Mouse (Mus musculus): ENCODE data around the gene Stk38l. TPM values are rescaled to one million over a fixed set of nuclear protein-coding genes. Genes with fewer than 3 reads are reported as not detected.
"Not testable (repeated sequence)": the region's sequence is repeated elsewhere in the genome, so short reads cannot be mapped to it uniquely, and the experiment has no call there.

Gene Stk38l
- total RNA-seq, 2 experiments from 2014 or later: 1.2 to 1.9 TPM

DNA sequence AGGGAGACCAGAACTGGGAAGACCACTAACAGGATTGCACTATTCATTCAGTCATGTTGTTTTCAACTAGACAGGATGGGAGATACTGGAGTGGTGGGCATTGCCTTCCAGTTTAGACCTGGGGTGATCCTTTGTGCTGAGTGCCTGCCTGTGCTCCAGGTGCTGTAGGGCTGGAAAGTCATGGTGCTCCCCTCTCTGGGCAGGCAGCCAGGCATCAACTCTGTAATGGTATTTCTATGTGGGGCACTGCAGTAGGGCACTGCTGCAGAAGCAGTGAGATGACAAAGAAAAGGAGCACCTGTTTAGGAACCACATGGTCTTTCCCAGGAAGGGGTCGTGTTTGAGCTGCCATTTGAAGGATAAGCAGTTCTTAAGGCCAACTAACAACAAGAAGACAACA lies 7.9 kb downstream of the Stk38l start:
- ATAC-seq (replicated peaks; ENCODE audit: poor library complexity, severe bottlenecking): no peak

DNA sequence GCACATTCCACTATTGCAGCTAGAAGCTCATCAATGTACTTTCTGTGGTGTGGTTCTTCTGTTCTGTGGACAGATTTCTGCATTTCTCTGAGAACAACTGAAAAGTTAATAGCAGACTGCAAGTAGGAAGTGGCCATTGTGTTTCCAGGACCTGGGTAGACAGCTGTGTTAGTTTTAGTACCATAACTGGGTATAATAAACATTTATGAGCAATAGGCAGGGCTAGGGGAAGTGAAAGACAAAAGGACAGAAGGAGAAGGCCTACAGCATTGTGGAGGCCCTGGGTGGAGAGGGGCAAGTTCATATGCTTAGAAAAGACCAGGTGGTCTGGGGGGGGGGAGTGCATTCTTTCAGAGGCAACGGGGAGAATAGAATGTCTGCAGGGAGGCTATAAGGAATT lies 8.8 kb downstream of the Stk38l start:
- peak; percentile 75 for ATAC-seq (replicated peaks; ENCODE audit: poor library complexity, severe bottlenecking)

DNA sequence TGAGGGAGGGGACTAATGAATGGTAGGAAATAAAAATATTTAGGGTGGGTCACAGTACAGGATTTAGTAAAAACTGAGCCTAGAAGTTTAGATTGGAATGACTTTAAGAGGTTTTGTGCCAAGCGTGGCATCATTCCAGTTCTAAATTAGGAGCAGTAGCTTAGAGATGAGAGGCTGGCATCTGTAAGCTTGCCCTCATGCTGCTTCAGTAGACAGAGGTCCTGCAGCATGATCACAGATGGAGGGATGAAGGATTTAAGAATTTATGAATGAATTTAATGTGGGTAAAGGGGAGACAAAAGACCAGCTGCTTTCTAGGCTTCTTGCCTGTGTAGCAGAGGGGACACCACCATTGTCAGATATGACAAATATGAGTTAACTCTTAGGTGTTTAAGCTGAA lies 14.1 kb downstream of the Stk38l start:
- ATAC-seq (replicated peaks; ENCODE audit: poor library complexity, severe bottlenecking): no peak

DNA sequence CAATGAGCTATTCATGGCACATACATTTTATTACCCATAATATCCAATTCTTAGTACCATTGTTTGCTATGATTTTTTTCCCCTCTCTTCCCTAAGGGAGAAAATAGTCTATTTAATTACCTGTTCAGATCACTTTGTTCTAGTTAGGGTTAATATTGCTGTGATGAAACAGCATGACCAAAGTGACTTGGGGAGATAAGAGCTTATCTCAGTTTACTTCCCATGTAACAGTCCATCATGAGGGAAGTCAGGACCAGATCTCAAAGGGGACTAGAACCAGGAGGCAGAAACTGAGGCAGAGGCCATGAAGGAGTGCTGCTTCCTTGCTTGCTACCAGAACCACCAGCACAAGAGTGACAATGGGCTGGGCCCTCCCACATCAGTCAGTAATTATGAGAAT lies 15.9 kb downstream of the Stk38l start:
- no peak for ATAC-seq (replicated peaks; ENCODE audit: poor library complexity, severe bottlenecking)

DNA sequence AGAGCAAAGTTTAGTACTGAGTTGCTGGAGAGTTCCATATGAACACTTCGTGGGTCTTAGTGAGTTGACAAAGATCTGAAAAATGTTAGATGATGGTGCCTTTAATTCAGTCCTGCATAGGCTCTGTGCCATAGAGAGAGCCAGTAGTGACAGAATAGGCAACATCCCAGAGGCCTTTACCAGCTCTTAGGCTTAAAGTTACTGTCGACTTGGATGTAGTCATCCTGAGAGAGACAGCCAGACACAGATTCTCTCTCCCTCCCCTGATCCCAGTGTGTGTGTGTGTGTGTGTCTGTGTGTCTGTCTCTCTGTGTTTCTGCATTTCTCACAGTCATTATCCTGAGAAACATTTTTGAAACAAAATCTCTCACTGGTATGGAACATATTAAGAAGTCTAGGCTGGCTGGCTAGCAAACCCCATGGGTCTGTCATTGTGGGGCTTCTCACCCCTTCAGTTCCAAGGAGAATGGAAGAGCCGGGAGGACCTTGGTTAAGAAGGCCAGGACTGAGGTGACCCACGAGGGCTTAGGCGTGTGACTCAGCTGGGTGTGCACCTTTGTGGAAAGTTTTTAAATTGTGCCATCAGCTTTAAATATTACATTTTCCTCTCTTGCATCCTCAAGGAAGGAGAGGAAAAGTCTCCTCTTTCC lies 17.3 kb downstream of the Stk38l start:
- no peak for ATAC-seq (replicated peaks; ENCODE audit: poor library complexity, severe bottlenecking)

DNA sequence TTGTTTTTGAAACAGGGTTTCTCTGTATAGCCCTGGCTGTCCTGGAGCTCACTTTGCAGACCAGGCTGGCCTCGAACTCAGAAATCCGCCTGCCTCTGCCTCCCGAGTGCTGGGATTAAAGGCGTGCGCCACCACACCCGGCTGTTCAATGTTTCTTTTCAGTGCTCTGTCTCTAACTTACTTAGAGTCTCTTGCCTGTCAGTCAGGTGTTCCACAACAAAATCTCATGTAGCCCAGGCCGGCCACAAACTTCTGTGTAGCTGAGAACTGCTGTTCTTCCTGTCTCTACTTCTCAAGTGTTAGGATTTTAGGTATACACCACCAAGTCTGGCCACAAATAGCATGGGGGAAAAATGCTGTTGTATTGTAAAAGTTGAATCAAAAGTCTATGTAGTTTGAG lies 19.5 kb downstream of the Stk38l start:
- ATAC-seq (replicated peaks; ENCODE audit: poor library complexity, severe bottlenecking): not testable (repeated sequence)

DNA sequence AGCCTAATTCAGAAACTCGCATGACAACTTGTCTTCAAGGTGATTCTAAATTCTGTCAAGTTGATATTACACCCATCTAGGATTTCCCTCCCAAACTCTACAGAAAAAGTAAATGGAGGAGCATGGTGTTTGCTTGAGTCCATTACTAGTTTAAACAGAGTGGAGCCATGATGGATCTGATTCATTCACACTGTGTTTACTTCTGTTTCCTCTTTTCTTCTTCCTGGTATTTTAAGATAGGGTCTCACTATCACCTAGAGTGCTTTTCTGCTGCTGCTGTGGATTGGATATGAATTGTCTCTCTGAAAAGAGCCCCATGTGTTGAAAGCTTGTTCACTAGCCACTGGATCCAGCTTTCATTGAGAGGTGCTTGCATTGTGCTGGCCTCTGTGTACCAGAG lies 20.4 kb downstream of the Stk38l start:
- ATAC-seq (replicated peaks; ENCODE audit: poor library complexity, severe bottlenecking): no peak; the same call in 1 of the 2 replicates

DNA sequence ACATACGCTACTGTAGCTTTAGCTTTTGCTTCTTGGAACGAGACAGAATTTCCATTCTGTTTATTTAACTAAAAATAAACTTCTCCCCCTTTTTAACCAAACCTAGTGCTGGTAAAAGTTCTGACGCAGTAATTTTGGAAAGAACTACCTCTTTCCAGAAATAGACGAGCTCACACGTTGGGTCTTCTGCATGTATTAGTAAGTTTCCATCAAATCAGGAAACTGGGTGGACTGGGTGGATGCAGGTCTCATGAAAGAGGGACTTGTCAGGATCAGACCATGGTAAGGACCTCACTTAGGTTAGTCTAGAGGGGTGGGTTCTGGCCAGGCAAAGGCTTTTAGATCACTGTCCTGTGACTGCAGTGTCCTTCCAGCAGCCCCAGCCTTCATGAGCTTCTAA lies 21.8 kb downstream of the Stk38l start:
- no peak for ATAC-seq (replicated peaks; ENCODE audit: poor library complexity, severe bottlenecking)

DNA sequence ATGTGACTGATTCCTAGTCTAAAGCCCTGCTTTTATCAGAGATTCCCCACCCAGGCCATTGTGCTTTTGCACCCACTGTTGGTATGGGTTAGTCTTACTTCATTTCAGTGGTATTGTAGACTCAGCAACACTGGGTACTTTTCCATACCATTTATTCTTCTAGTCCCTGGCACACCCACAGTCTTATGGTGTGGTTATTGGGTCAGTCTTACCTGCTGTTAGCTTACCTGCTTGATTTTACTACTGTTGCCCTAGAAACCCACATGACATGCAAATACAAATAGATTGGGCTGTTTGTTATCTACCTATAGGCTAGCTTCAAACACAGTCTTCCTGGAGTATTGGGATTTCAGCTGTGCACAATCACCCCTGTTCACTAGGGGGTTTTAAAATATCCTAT lies 22.3 kb downstream of the Stk38l start:
- ATAC-seq (replicated peaks; ENCODE audit: poor library complexity, severe bottlenecking): no peak

DNA sequence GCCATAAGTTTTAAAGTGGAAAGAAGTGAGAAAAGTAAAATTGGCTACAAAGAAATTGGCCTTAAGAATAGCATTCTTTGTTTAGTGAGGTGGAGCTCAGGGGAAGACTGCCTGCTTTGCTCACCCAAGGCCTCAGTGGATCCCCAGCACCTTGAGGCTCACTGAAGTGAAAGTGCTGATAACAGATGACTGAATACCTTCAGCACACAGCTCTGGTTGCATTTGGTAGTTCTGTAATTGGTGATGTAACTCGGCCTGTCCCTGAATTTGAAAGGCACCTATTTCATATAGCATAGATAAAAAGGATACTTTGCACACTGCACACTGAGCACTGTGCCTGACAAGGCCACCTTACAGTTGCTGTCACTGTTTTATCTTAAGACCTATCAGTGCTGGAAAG lies 23.5 kb downstream of the Stk38l start:
- ATAC-seq (replicated peaks; ENCODE audit: poor library complexity, severe bottlenecking): no peak

DNA sequence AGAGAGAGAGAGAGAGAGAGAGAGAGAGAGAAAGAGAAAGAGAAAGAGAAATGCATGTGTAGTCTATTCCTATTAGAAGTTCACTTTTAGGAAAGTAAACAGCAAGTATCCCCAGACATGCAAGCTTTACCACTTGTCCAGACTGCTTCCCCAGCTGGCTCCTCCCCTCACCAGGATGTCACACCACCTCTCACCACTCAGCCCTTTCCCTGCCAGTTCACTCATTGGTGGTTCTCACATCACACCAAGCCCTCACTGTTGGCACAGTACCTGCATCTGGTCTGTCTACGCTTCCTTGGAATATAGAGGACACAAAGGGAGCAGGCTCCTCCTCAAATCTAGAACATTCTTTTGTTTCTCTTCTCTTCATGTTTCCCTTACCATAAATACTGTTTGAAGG lies 26.9 kb downstream of the Stk38l start:
- no peak for ATAC-seq (replicated peaks; ENCODE audit: poor library complexity, severe bottlenecking)

DNA sequence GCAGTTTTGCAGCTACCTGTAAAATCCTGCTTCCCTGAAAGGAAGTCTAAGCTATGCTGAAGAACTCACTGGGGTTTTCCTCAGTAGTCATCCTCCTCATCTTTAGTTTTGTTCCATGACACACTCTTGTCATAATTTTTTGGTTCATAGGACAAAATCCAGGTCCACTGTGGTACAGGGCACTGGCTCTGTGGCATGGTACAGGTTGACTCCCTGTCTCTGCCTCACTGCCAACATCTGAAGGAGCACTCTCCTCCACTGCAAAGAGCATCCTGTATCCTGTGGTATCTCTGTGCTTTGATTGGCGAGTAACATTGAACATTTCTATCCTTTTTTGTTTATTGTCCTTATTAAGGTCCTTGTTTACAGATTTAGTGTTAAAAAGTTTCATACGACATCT lies 27.4 kb downstream of the Stk38l start:
- ATAC-seq (replicated peaks; ENCODE audit: poor library complexity, severe bottlenecking): no peak

DNA sequence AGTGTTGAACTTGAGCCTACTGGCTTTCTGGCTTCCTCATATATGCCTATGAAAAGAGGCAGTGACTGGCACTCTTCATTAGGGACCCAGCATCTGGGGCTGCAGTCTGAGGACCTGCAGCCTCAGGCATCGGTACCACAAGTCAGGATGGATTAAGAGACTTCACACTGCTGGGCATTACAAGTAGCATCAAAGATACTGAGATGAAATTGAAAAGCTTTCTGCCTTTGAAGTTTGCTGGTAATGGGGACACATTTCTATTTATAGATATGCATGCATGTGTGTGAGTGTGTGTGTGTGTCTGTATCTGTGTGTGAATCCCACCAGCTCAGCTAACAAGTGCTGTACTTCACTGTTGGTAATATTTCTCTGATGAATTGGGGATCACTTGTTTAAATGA lies 27.8 kb downstream of the Stk38l start:
- no peak for ATAC-seq (replicated peaks; ENCODE audit: poor library complexity, severe bottlenecking)

DNA sequence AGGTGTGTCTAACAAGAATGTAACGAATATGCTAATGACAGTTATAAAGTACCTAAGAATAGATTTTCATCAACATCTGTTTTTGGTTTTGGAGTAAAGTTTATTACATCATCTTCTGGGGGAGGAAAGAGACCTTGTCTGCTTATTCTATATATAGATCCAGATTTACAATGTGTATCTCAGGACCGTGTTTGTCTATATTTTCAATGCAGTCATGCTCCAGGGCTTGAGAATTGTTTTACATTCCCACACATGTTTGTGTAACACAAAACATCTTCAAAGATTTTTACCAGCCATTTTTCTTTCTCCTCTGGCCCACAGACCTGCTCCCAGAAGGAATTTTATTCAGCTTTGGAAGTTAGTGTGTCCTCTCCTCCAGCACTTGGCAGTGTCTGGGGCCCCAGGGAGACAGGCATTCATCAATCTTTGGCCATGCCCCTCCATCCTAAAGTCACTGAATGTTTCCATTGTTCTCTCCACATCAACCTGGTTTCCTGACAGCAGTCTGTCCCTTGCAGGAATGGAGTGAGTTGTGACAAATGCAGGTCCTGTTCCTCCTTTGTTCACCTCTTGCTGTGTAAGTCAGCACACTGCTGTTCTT lies 28.9 kb downstream of the Stk38l start:
- no peak for ATAC-seq (replicated peaks; ENCODE audit: poor library complexity, severe bottlenecking)

DNA sequence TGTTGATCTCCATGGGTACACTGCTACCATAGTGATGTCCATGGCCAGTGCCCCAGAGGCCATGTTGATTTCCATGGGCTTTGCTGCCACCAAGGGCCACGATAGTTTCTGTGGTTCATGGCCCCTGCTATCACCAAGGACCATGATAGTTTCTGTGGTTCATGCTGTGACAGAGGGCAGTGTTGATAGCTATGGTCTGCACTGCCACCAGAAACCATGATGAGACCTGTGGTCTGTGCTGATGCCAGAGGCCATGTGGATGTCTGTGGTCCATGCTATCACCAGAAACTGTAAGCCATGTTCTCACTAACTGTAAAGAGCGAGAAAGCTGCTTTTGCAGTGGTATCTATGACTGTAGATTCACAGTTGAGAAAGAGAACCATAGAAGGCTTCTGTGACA lies 30.3 kb downstream of the Stk38l start:
- ATAC-seq (replicated peaks; ENCODE audit: poor library complexity, severe bottlenecking): no peak

DNA sequence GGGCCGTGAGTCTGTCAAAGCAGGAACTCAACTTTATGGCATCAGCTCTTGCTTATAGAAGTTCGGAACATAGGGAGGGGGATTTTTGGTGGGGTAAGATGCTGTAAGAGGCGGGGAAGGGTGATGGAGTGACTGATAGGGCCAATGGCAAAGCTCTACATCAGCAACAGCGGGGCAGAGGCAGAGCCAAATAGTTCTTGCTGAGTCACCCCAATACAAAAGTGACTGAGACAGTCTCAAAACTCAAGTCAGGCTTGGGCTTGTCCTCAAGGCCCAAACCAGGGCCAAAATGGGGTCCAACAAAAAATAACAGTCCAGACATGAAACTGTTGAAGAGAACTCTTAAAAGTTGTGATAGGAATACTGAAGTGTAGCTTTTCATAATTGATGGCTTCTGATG lies 30.9 kb downstream of the Stk38l start:
- ATAC-seq (replicated peaks; ENCODE audit: poor library complexity, severe bottlenecking): no peak

DNA sequence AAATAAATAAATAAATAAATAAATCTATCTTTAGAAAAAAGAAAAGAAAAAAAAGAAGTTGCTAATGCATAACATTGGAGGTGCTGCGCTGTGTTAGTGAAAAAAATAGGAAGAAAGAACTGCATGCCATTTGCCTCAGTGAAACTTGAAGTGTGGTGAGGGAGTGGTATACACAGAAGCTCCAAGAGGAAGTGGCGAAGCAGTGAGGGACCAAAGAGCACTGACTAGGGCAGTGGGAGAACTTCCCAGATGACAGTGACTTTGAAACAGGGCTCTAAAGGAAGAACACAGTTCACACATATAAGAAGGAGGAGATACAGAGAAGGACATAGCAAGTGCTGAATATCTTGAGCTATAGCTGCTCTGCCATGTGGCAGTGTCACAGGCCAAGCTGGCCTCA lies 34.2 kb downstream of the Stk38l start:
- ATAC-seq (replicated peaks; ENCODE audit: poor library complexity, severe bottlenecking): peak; percentile 98

DNA sequence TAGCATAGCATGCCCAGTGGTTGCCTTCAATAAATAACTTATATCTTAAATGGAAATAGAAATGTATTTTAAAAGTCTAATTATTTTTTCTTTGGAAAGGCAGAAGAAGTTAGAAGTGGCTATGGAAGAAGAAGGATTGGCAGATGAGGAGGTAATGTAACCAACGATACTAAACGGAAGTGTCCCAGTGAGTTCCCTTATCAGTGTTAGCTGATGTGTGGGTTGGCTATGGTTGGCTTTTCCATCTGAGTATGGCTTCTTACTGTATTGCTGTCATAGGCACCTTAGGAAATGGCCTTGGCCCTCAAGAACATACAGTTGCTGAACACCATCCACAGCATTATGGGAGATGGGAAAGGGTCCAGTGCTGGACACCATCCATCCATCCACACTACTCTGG lies 35.2 kb downstream of the Stk38l start:
- ATAC-seq (replicated peaks; ENCODE audit: poor library complexity, severe bottlenecking): no peak

DNA sequence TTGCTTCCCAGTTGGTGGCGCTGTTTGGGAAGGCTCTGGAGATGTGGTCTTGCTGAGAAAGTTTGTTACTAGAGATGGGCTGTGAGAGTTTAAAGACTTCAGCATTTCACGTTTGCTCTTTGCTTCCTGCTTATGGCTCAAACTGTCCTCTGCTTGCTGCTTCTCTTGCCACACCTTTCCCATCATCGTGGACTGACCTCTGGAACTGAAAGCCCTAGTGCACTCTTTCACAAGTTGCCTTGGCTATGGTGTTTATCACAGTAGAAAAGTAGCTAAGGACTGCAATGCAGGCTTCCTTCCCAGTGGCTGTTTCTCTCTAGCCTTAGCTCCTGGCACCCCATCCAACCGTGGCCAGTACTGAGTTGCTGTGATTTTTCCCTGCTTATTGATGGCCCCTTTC lies 35.9 kb downstream of the Stk38l start:
- ATAC-seq (replicated peaks; ENCODE audit: poor library complexity, severe bottlenecking): no peak

DNA sequence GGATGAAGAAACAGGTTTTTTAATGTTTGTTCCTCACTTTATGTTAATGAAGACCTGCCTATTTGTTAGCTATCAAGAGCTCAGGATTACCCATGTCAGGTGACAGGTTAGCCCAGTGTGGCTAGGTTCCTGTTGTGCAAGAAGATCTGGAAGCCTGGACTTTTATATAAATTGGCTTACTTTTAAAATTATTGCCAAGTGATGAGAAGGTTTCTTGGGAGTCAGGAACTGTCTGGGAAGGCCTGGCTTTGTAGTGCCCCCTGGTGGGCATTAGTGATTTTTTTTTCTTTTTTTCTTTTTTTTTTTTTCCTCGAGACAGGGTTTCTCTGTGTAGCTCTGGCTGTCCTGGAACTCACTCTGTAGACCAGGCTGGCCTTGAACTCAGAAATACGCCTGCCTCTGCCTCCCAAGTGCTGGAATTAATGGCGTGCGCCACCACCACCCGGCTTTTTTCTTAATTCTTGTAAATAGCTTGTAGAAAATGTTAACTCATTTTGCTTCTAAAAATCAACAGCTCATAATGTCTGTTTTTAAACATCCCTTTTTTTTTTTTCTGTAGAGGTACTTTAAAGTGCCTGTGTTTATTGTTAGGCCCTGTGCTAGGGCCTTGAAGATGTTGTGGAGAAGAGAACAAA lies 37.6 kb downstream of the Stk38l start:
- no peak; the same call in 1 of the 2 replicates for ATAC-seq (replicated peaks; ENCODE audit: poor library complexity, severe bottlenecking)

DNA sequence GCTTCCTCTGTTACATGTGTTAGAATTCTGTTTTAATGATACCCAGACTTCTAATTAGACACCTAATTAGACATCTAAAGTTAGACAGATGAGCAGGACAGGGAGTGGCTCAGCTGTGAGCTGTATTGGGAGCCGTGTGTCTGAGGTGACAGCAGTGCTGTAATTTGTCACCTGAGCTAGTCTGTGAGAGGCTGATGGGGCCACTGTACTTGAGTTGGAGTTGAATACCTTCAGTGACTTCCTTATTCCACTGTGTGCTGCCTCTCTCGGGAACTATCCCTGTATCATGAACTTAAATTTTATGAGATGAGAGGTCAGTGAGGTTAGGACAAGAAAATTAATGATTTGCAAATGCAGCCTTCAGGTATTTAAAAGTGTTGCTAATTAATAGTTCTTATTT lies 39.8 kb downstream of the Stk38l start:
- ATAC-seq (replicated peaks; ENCODE audit: poor library complexity, severe bottlenecking): no peak

DNA sequence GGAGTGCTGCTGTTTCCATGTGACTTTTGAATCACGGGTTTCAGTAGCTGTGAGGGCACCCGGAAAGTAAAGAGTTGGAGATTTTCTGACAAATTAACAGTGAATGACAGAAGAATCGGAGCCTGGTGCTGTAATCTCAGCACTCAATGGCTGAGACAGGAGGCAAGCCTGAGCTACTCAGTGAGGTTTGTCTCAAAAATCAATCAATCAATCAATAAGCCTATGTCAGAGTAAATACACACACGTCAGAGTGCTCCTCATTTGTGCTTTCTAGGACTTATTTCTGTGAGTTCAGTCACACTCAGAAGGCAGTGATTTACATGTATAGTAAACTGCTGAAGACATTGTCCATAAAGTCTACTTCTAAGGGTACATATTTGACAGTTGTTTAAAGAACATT lies 40.5 kb downstream of the Stk38l start:
- ATAC-seq (replicated peaks; ENCODE audit: poor library complexity, severe bottlenecking): no peak

Measured in granulocyte monocyte progenitor cell, adult 5-6 weeks (primary cell).